Mouse (Mus musculus): Measurements from ENCODE around the gene Borcs6. TPM values are rescaled to one million over a fixed set of nuclear protein-coding genes. Genes with fewer than 3 reads are reported as not detected.

Borcs6 gene
- polyA plus RNA-seq, 1 experiment: 14.3 TPM

DNA sequence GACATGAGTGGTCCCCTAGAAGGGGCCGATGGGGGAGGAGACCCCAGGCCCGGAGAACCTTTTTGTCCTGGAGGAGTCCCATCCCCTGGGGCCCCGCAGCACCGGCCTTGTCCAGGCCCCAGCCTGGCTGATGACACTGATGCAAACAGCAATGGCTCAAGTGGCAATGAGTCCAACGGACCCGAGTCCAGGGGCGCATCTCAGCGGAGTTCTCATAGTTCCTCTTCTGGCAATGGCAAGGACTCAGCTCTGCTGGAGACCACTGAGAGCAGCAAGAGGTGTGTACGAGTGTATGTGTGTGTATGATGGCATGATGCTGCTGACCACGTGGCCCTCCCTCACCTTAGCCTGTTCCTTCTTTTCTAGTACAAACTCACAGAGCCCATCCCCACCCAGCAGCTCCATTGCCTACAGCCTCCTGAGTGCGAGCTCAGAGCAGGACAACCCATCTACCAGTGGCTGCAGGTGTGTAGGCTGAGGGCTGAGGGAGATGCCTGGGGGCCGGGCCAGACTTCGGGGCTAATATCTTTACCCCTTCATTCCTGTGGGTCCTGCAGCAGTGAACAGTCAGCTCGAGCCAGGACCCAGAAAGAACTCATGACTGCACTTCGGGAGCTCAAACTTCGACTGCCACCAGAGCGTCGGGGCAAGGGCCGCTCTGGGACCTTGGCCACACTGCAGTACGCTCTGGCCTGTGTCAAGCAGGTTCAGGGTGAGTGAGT, 41.3 kb downstream of the Borcs6 start:
- no peak for TF ChIP-seq CTCF (IDR thresholded peaks at IDR 0.05; ENCODE audit: control insufficient read depth, insufficient read depth, insufficient read length)
- TF ChIP-seq USF1 (IDR thresholded peaks at IDR 0.05; ENCODE audit: low read depth): no peak
- no peak for TF ChIP-seq MYOD1 (IDR thresholded peaks at IDR 0.05; ENCODE audit: control insufficient read depth, insufficient read length, low read depth)
- TF ChIP-seq FOSL1 (IDR thresholded peaks at IDR 0.05; ENCODE audit: insufficient read depth, low read length, poor library complexity, severe bottlenecking): no peak
- no peak for TF ChIP-seq MYOG (IDR thresholded peaks at IDR 0.05; ENCODE audit: control insufficient read depth, extremely low read depth, insufficient read length)
- no peak for TF ChIP-seq CEBPB (IDR thresholded peaks at IDR 0.05; ENCODE audit: low read depth)
- TF ChIP-seq MAX (IDR thresholded peaks at IDR 0.05): no peak
- Histone ChIP-seq H3K79me3 (ENCODE audit: low read depth) (peaks cover 3% of the 10 kb centered on the region), H3ac (ENCODE audit: control insufficient read depth, insufficient read length, low read depth) (no peak overlapping the region), H3K36me3 (ENCODE audit: control insufficient read depth, insufficient read depth) (peaks cover 39% of the 10 kb centered on the region), H3K4me3 (ENCODE audit: insufficient read depth, poor library complexity, severe bottlenecking) (no peak overlapping the region), H3K27me3 (ENCODE audit: control insufficient read depth, insufficient read depth, insufficient read length) (no peaks in the 10 kb centered on the region), H3K79me2 (ENCODE audit: control insufficient read depth, insufficient read depth) (peaks cover 25% of the 10 kb centered on the region)

GRCm38 (mm10) chr11:69101604-69102402, 42.3 kb downstream of the Borcs6 start:
- Histone ChIP-seq H3K4me3 (ENCODE audit: insufficient read depth, poor library complexity, severe bottlenecking) (no peak overlapping the region), H3K36me3 (ENCODE audit: control insufficient read depth, insufficient read depth) (peaks cover 45% of the 10 kb centered on the region), H3K79me2 (ENCODE audit: control insufficient read depth, insufficient read depth) (peaks cover 25% of the 10 kb centered on the region), H3K27me3 (ENCODE audit: control insufficient read depth, insufficient read depth, insufficient read length) (no peaks in the 10 kb centered on the region), H3K79me3 (ENCODE audit: low read depth) (peaks cover 3% of the 10 kb centered on the region), H3ac (ENCODE audit: control insufficient read depth, insufficient read length, low read depth) (peak overlapping the region; percentile 5)
- no peak for TF ChIP-seq FOSL1 (IDR thresholded peaks at IDR 0.05; ENCODE audit: insufficient read depth, low read length, poor library complexity, severe bottlenecking)
- no peak for TF ChIP-seq USF1 (IDR thresholded peaks at IDR 0.05; ENCODE audit: low read depth)
- no peak for TF ChIP-seq MYOD1 (IDR thresholded peaks at IDR 0.05; ENCODE audit: control insufficient read depth, insufficient read length, low read depth)
- TF ChIP-seq MYOG (IDR thresholded peaks at IDR 0.05; ENCODE audit: control insufficient read depth, extremely low read depth, insufficient read length): no peak
- no peak for TF ChIP-seq CTCF (IDR thresholded peaks at IDR 0.05; ENCODE audit: control insufficient read depth, insufficient read depth, insufficient read length)
- TF ChIP-seq MAX (IDR thresholded peaks at IDR 0.05): no peak
- no peak for TF ChIP-seq CEBPB (IDR thresholded peaks at IDR 0.05; ENCODE audit: low read depth)

- TF ChIP-seq MAX (IDR thresholded peaks at IDR 0.05) (no peak), FOSL1 (IDR thresholded peaks at IDR 0.05; ENCODE audit: insufficient read depth, low read length, poor library complexity, severe bottlenecking) (peak; percentile 86), CTCF (IDR thresholded peaks at IDR 0.05; ENCODE audit: control insufficient read depth, insufficient read depth, insufficient read length) (no peak), USF1 (IDR thresholded peaks at IDR 0.05; ENCODE audit: low read depth) (no peak), MYOD1 (IDR thresholded peaks at IDR 0.05; ENCODE audit: control insufficient read depth, insufficient read length, low read depth) (no peak), CEBPB (IDR thresholded peaks at IDR 0.05; ENCODE audit: low read depth) (no peak), MYOG (IDR thresholded peaks at IDR 0.05; ENCODE audit: control insufficient read depth, extremely low read depth, insufficient read length) (no peak)
- H3K36me3 ChIP-seq (ENCODE audit: control insufficient read depth, insufficient read depth): peaks cover 45% of the 10 kb centered on the region
Observed at GRCm38 (mm10) chr11:69102403-69102725, 42.8 kb downstream of the Borcs6 start.

DNA sequence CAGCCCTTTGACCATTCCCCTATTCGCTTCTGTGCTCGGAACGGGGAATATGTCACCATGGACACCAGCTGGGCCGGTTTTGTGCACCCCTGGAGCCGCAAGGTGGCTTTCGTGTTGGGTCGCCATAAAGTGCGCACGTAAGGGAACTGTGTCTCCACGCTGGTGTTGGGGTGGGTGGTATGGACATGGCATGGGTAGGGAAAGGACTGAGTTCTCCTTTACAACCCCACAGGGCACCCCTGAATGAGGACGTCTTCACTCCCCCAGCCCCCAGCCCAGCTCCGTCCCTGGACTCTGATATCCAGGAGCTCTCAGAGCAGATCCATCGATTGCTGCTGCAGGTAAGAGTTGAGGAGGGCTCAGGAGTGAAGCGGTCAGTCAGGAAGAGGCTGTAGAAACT, 43.6 kb downstream of the Borcs6 start:
- no peak overlapping the region for H3K4me3 ChIP-seq (ENCODE audit: insufficient read depth, poor library complexity, severe bottlenecking)
- H3K27me3 ChIP-seq (ENCODE audit: control insufficient read depth, insufficient read depth, insufficient read length): no peaks in the 10 kb centered on the region
- H3K79me2 ChIP-seq (ENCODE audit: control insufficient read depth, insufficient read depth): peaks cover 25% of the 10 kb centered on the region
- TF ChIP-seq FOSL1 (IDR thresholded peaks at IDR 0.05; ENCODE audit: insufficient read depth, low read length, poor library complexity, severe bottlenecking) (no peak), MYOG (IDR thresholded peaks at IDR 0.05; ENCODE audit: control insufficient read depth, extremely low read depth, insufficient read length) (no peak), USF1 (IDR thresholded peaks at IDR 0.05; ENCODE audit: low read depth) (no peak), MYOD1 (IDR thresholded peaks at IDR 0.05; ENCODE audit: control insufficient read depth, insufficient read length, low read depth) (no peak), MAX (IDR thresholded peaks at IDR 0.05) (no peak), CTCF (IDR thresholded peaks at IDR 0.05; ENCODE audit: control insufficient read depth, insufficient read depth, insufficient read length) (no peak), CEBPB (IDR thresholded peaks at IDR 0.05; ENCODE audit: low read depth) (no peak)
- H3K79me3 ChIP-seq (ENCODE audit: low read depth): peaks cover 3% of the 10 kb centered on the region
- H3K36me3 ChIP-seq (ENCODE audit: control insufficient read depth, insufficient read depth): peaks cover 48% of the 10 kb centered on the region
- no peak overlapping the region for H3ac ChIP-seq (ENCODE audit: control insufficient read depth, insufficient read length, low read depth)

More at GRCm38 (mm10) chr11:69102403-69102725, 42.8 kb downstream of the Borcs6 start:
- peaks cover 3% of the 10 kb centered on the region for H3K79me3 ChIP-seq (ENCODE audit: low read depth)
- H3K79me2 ChIP-seq (ENCODE audit: control insufficient read depth, insufficient read depth): peaks cover 25% of the 10 kb centered on the region
- peak overlapping the region; percentile 21 for H3ac ChIP-seq (ENCODE audit: control insufficient read depth, insufficient read length, low read depth)
- no peak overlapping the region for H3K4me3 ChIP-seq (ENCODE audit: insufficient read depth, poor library complexity, severe bottlenecking)
- no peaks in the 10 kb centered on the region for H3K27me3 ChIP-seq (ENCODE audit: control insufficient read depth, insufficient read depth, insufficient read length)

DNA sequence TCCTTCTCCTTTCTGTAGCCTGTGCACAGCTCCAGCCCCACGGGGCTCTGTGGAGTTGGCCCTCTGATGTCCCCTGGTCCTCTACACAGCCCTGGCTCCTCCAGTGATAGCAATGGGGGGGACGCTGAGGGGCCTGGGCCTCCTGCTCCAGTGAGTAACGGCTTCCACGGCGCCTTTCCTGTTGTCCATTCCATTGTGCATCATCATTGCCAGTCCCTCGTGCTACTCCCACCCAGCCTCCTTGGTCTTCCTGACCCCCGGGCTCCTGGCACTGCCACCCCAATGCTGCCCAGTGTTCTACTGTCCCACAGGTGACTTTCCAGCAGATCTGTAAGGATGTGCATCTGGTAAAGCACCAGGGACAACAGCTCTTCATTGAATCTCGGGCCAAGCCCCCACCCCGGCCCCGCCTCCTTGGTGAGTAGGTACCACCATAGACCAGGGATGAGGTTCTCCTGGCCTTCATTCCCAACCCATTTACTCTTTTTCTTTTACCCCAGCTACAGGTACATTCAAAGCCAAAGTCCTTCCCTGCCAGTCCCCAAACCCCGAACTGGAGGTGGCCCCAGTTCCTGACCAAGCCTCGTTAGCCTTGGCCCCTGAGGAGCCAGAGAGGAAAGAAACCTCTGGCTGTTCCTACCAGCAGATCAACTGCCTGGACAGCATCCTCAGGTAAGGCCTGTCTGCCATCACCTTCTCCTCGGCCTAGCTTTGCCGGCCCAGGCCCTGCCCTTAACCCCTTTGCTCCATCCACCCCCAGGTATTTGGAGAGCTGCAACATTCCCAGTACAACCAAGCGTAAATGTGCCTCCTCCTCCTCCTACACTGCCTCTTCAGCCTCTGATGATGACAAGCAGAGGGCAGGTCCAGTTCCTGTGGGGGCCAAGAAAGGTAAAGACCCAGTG, 44.3 kb downstream of the Borcs6 start:
- peaks cover 48% of the 10 kb centered on the region for H3K36me3 ChIP-seq (ENCODE audit: control insufficient read depth, insufficient read depth)
- no peaks in the 10 kb centered on the region for H3K27me3 ChIP-seq (ENCODE audit: control insufficient read depth, insufficient read depth, insufficient read length)
- H3K79me3 ChIP-seq (ENCODE audit: low read depth): peaks cover 3% of the 10 kb centered on the region
- no peak overlapping the region for H3ac ChIP-seq (ENCODE audit: control insufficient read depth, insufficient read length, low read depth)
- H3K79me2 ChIP-seq (ENCODE audit: control insufficient read depth, insufficient read depth): peaks cover 25% of the 10 kb centered on the region
- no peak for TF ChIP-seq USF1 (IDR thresholded peaks at IDR 0.05; ENCODE audit: low read depth)
- no peak for TF ChIP-seq FOSL1 (IDR thresholded peaks at IDR 0.05; ENCODE audit: insufficient read depth, low read length, poor library complexity, severe bottlenecking)
- TF ChIP-seq MYOD1 (IDR thresholded peaks at IDR 0.05; ENCODE audit: control insufficient read depth, insufficient read length, low read depth): no peak
- TF ChIP-seq CTCF (IDR thresholded peaks at IDR 0.05; ENCODE audit: control insufficient read depth, insufficient read depth, insufficient read length): no peak
- TF ChIP-seq MYOG (IDR thresholded peaks at IDR 0.05; ENCODE audit: control insufficient read depth, extremely low read depth, insufficient read length): no peak
- TF ChIP-seq CEBPB (IDR thresholded peaks at IDR 0.05; ENCODE audit: low read depth): no peak
- no peak for TF ChIP-seq MAX (IDR thresholded peaks at IDR 0.05)
- H3K4me3 ChIP-seq (ENCODE audit: insufficient read depth, poor library complexity, severe bottlenecking): no peak overlapping the region
